Mouse (Mus musculus) midbrain, postnatal 0 days (tissue): ENCODE results near the gene Mroh8. TPM values are rescaled to one million over a fixed set of nuclear protein-coding genes. Genes with fewer than 3 reads are reported as not detected.
A peak's percentile ranks its signal among the peaks of the same experiment; 100 is the strongest.
"Not testable (repeated sequence)": the region's sequence is repeated elsewhere in the genome, so short reads cannot be mapped to it uniquely, and the experiment has no call there.

Experiments used
- ATAC-seq: fragments of 200-750 bp; cut with Nextera tagmentation; 2 replicates; pipeline ENCODE4 v1.8.0; 2017; ENCODE audit warnings: moderate number of reproducible peaks, mild to moderate bottlenecking, moderate TSS enrichment, moderate library complexity; ENCODE audit not compliant: low FRiP score
- DNase-seq: peaks from one replicate; pipeline ENCODE4 v3.0.0-alpha.2; 2015; ENCODE audit warnings: low spot score
- H3K27ac ChIP-seq: fragments of 300-500 bp; sonication (generic); 2 replicates; pipeline ENCODE4 v1.5.1; 2014; ENCODE audit warnings: low read depth, mild to moderate bottlenecking, low read length, mixed read lengths
- H3K27me3 ChIP-seq: fragments of 300-500 bp; sonication (generic); 2 replicates; pipeline ENCODE4 v1.6.1; 2014; ENCODE audit warnings: low read length, control low read depth, mixed read lengths; ENCODE audit not compliant: insufficient read depth
- H3K36me3 ChIP-seq: fragments of 300-500 bp; sonication (generic); 2 replicates; pipeline ENCODE4 v1.6.1; 2014; ENCODE audit warnings: low read length, control low read depth, mixed read lengths; ENCODE audit not compliant: insufficient read depth
- H3K4me1 ChIP-seq: fragments of 300-500 bp; sonication (generic); 2 replicates; pipeline ENCODE4 v1.6.1; 2014; ENCODE audit warnings: mild to moderate bottlenecking, control low read depth, antibody characterized with exemption, low read length, mixed read lengths; ENCODE audit not compliant: insufficient read depth
- H3K4me2 ChIP-seq: fragments of 300-500 bp; sonication (generic); 2 replicates; pipeline ENCODE4 v1.6.1; 2014; ENCODE audit warnings: low read depth, mild to moderate bottlenecking, low read length, mixed read lengths; ENCODE audit not compliant: poor library complexity, severe bottlenecking
- H3K4me3 ChIP-seq: fragments of 300-500 bp; sonication (generic); 2 replicates; pipeline ENCODE4 v1.5.1; 2014; ENCODE audit warnings: low read depth, mild to moderate bottlenecking, low read length, moderate library complexity
- H3K9ac ChIP-seq: fragments of 300-500 bp; sonication (generic); replicated peaks from 2 replicates; pipeline ENCODE4 v1.6.1; 2014; ENCODE audit warnings: mild to moderate bottlenecking, low read length, moderate library complexity, mixed read lengths; ENCODE audit not compliant: poor library complexity, severe bottlenecking
- H3K9me3 ChIP-seq: fragments of 300-500 bp; sonication (generic); 2 replicates; pipeline ENCODE4 v1.6.1; 2016; ENCODE audit warnings: low read length, control low read depth
- CTCF ChIP-seq: IDR thresholded peaks from 2 replicates; pipeline ENCODE4 v1.5.1; 2016; ENCODE audit warnings: antibody characterized with exemption, mild to moderate bottlenecking
- WGBS: fragments of 180-500 bp; shearing (Covaris S2); extraction: QIAGEN DNeasy Blood & Tissue Kit; methylation state at CpG from one replicate; pipeline ENCODE4 v1.1.7; 2014; 5-methylcytosine and 5-hydroxymethylcytosine counted together
- polyA plus RNA-seq: library from polyadenylated mRNA; unstranded; fragments of >200 nt; fragmentation: Nextera tagmentation; extraction: Ambion mirVana; gene quantifications from 2 replicates; pipeline ENCODE4 v1.2.1, GENCODE M21; 2015
- total RNA-seq: library from RNA; depleted of rRNA; stranded (reverse); fragments of >200 nt; gene quantifications from 2 replicates; pipeline ENCODE4 v1.2.3, GENCODE M21; 2014

Gene Mroh8
- total and polyA plus RNA-seq, 2 experiments from 2014 or later, result 0.47 to 0.66 TPM

DNA sequence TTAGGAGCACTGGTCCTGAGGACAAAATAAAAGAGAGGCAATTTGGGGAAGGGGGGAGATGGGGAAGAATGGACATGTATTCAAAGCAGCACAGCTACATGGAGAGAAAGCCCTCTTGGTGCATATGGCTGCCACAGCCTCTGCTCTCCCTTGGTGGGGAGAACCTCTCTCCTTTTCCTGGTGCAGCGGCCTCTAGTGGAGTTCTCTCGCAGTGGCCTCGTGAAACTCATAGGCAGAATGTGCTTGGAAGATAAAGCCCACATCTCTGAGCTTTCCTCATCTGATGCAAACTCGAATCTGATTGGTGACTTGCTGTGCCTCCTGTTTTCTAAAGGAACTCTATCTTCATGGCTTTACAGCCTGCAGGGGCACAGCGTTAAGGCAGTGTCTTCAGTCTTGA lies 19.6 kb downstream of the Mroh8 start:
- Histone ChIP-seq H3K4me2 (no peak overlapping the region), H3K9me3 (no peaks in the 10 kb centered on the region), H3K4me1 (no peaks in the 10 kb centered on the region), H3K27me3 (no peaks in the 10 kb centered on the region), H3K9ac (no peak overlapping the region), H3K27ac (no peak overlapping the region), H3K4me3 (no peak overlapping the region), H3K36me3 (no peaks in the 10 kb centered on the region)
- TF ChIP-seq CTCF, result peak; percentile 73
- ATAC-seq (no peak), DNase-seq (peak; percentile 65)
- WGBS, result 5% methylated on average over 5 of the region's 5 CpGs

- no peak for TF ChIP-seq CTCF
- Histone ChIP-seq H3K4me1 (no peaks in the 10 kb centered on the region), H3K27me3 (no peaks in the 10 kb centered on the region)
These were observed 31.2 kb downstream of the Mroh8 start for GRCm38 (mm10) chr2:157248111-157248510.

GRCm38 (mm10) chr2:157245603-157246002 lies 33.7 kb downstream of the Mroh8 start:
- Histone ChIP-seq H3K27me3 (no peaks in the 10 kb centered on the region), H3K9me3 (no peaks in the 10 kb centered on the region), H3K36me3 (no peaks in the 10 kb centered on the region), H3K9ac (no peak overlapping the region), H3K27ac (no peak overlapping the region), H3K4me3 (no peak overlapping the region), H3K4me2 (no peak overlapping the region), H3K4me1 (no peaks in the 10 kb centered on the region)
- ATAC-seq (no peak), DNase-seq (no peak)
- no peak for TF ChIP-seq CTCF
- 78% methylated on average over 2 of the region's 2 CpGs for WGBS

More at GRCm38 (mm10) chr2:157248111-157248510, 31.2 kb downstream of the Mroh8 start:
- ATAC-seq (no peak), DNase-seq (no peak)
- H3K36me3 ChIP-seq, result no peaks in the 10 kb centered on the region
- H3K9me3 ChIP-seq, result no peaks in the 10 kb centered on the region
- H3K4me3 ChIP-seq, result no peak overlapping the region
- H3K4me2 ChIP-seq, result no peak overlapping the region
- H3K9ac ChIP-seq, result no peak overlapping the region
- no peak overlapping the region for H3K27ac ChIP-seq

DNA sequence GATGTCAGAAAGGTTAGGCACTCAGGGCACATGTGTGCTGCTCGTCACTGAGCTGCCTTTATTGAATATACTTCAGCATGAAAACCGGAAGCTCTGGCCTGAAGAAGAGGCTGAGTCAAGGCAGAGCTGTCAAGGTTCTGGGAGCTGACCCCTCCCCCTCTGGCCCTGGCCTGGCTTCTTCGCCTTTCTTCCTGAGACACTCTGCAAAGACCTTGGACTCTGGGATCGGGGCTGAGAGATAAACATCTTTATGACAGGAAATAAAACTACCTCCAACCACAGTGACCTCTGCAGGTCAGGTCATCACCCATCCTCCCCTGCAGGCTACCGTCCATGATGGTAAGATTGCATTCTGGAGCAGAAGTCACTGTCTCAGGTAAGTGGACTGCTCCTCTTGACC lies 34.3 kb downstream of the Mroh8 start:
- Histone ChIP-seq H3K27me3 (no peaks in the 10 kb centered on the region), H3K4me1 (no peaks in the 10 kb centered on the region), H3K36me3 (no peaks in the 10 kb centered on the region), H3K4me3 (no peak overlapping the region), H3K9me3 (no peaks in the 10 kb centered on the region), H3K4me2 (no peak overlapping the region), H3K27ac (no peak overlapping the region), H3K9ac (no peak overlapping the region)
- ATAC-seq, result no peak
- whole genome bisulfite sequencing, result 60% methylated on average over 5 of the region's 5 CpGs
- no peak for TF ChIP-seq CTCF
- DNase-seq, result no peak

DNA sequence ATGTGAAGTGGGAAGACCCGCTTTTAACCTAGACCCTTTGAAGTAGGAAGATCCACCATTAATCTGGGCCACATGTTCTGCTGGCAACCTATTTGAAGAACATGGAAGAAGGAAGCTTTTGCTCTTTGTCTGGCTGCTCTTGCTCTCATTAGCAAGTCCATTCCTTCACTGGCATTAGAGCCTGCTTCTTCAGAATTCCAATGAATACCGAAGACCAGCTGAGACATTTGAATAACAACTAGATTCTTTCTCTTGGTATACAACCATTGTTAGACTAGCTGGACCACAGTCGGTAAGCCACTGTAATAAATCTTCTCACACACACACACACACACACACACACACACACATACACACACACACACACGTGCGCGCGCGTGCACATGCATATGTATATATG lies 43.4 kb downstream of the Mroh8 start:
- Histone ChIP-seq H3K4me3 (no peak overlapping the region), H3K4me2 (no peak overlapping the region), H3K27me3 (no peaks in the 10 kb centered on the region), H3K9ac (no peak overlapping the region), H3K27ac (no peak overlapping the region), H3K36me3 (no peaks in the 10 kb centered on the region), H3K9me3 (no peaks in the 10 kb centered on the region), H3K4me1 (no peaks in the 10 kb centered on the region)
- 78% methylated on average over 8 of the region's 8 CpGs for WGBS
- no peak for TF ChIP-seq CTCF
- ATAC-seq, result no peak
- no peak for DNase-seq

- not testable (repeated sequence) for ATAC-seq, H3K4me1 ChIP-seq, H3K27ac ChIP-seq
These were observed 57.4 kb downstream of the Mroh8 start for GRCm38 (mm10) chr2:157221916-157222315.

More at GRCm38 (mm10) chr2:157221916-157222315, 57.4 kb downstream of the Mroh8 start:
- not testable (repeated sequence) for H3K4me3 ChIP-seq, H3K27me3 ChIP-seq, H3K9ac ChIP-seq, H3K4me2 ChIP-seq, H3K36me3 ChIP-seq, H3K9me3 ChIP-seq, DNase-seq
- 83% methylated on average over 3 of the region's 3 CpGs for WGBS
